Mouse (Mus musculus) kidney, adult 2 months (tissue): ENCODE measurements at regions not wholly inside any gene's neighbourhood (a gene's known extent, or its start where the extent isn't known, plus 50 kb on each side); places are given as distances from the start of the nearest gene placed in this dataset.

Experiments used
- CTCF ChIP-seq: fragments of 200-500 bp; conservative IDR thresholded peaks from 2 replicates; pipeline ENCODE4 v1.5.1; 2011; ENCODE audit warnings: low read depth, mild to moderate bottlenecking, control low read depth, low read length, moderate library complexity, mixed read lengths; ENCODE audit not compliant: insufficient read depth, insufficient read length
- POLR2A ChIP-seq: fragments of 200-500 bp; IDR thresholded peaks from one replicate; pipeline ENCODE4 v1.6.1; 2011; ENCODE audit warnings: low read depth, low read length, control low read depth

DNA sequence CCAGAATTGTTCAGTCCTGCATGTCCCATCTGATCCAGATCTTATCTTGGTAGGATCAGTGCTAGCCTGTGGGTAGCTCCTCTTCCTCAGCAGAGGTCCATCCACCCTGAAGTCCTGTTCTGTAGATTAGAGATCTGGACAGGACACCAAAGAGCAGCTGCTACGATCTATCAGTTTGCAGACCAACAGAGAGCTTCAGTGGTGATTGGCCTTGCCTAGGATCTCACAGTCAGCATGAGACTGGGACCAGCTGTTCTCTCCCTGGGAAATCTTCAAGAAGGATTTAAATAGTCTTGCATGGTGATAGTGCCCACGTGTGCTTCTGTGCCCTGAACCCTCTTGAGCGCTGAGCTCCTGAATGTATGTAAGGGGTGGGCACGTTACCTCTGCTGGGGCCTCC lies 178.4 kb upstream of the Sulf2 start:
- TF ChIP-seq CTCF: no peak
- no peak for TF ChIP-seq POLR2A
